Mouse (Mus musculus) forebrain, embryonic 15.5 days (tissue): Measurements from ENCODE around the gene Fsd1. TPM values are rescaled to one million over a fixed set of nuclear protein-coding genes. Genes with fewer than 3 reads are reported as not detected.
A peak's percentile ranks its signal among the peaks of the same experiment; 100 is the strongest.

Source experiments
- ATAC-seq: fragments of 200-750 bp; cut with Nextera tagmentation; replicated peaks from 2 replicates; pipeline ENCODE4 v1.8.0; 2017; ENCODE audit warnings: mild to moderate bottlenecking, moderate TSS enrichment, moderate library complexity
- H3K27ac ChIP-seq: fragments of 300-500 bp; sonication (generic); replicated peaks from 2 replicates; pipeline ENCODE4 v1.5.1; 2015; ENCODE audit warnings: mild to moderate bottlenecking, inconsistent platforms
- H3K27me3 ChIP-seq: fragments of 300-500 bp; sonication (generic); 2 replicates; pipeline ENCODE4 v1.6.1; 2015; ENCODE audit warnings: inconsistent platforms
- H3K36me3 ChIP-seq: fragments of 300-500 bp; sonication (generic); 2 replicates; pipeline ENCODE4 v1.6.1; 2015; ENCODE audit warnings: mild to moderate bottlenecking, inconsistent platforms
- H3K4me1 ChIP-seq: fragments of 300-500 bp; sonication (generic); 2 replicates; pipeline ENCODE4 v1.6.1; 2015; ENCODE audit warnings: inconsistent platforms
- H3K4me2 ChIP-seq: fragments of 300-500 bp; sonication (generic); replicated peaks from 2 replicates; pipeline ENCODE4 v1.6.1; 2015; ENCODE audit warnings: mild to moderate bottlenecking, inconsistent platforms
- H3K4me3 ChIP-seq: fragments of 300-500 bp; sonication (generic); 2 replicates; pipeline ENCODE4 v1.5.1; 2015; ENCODE audit warnings: mild to moderate bottlenecking, inconsistent platforms
- H3K9ac ChIP-seq: fragments of 300-500 bp; sonication (generic); replicated peaks from 2 replicates; pipeline ENCODE4 v1.6.1; 2015; ENCODE audit warnings: mild to moderate bottlenecking, inconsistent platforms
- H3K9me3 ChIP-seq: fragments of 300-500 bp; sonication (generic); 2 replicates; pipeline ENCODE4 v1.6.1; 2016; ENCODE audit warnings: inconsistent platforms
- WGBS: fragments of 180-500 bp; shearing (Covaris S2); methylation state at CpG from one replicate; pipeline ENCODE4 v1.1.7; 2015; ENCODE audit warnings: mixed read lengths; 5-methylcytosine and 5-hydroxymethylcytosine counted together
- polyA plus RNA-seq: library from polyadenylated mRNA; unstranded; fragments of >200 nt; fragmentation: Nextera tagmentation; extraction: Ambion mirVana; gene quantifications from 2 replicates; pipeline ENCODE4 v1.2.1, GENCODE M21; 2015

Fsd1 gene
- polyA plus RNA-seq, 1 experiment from 2014 or later, result 127 TPM

DNA sequence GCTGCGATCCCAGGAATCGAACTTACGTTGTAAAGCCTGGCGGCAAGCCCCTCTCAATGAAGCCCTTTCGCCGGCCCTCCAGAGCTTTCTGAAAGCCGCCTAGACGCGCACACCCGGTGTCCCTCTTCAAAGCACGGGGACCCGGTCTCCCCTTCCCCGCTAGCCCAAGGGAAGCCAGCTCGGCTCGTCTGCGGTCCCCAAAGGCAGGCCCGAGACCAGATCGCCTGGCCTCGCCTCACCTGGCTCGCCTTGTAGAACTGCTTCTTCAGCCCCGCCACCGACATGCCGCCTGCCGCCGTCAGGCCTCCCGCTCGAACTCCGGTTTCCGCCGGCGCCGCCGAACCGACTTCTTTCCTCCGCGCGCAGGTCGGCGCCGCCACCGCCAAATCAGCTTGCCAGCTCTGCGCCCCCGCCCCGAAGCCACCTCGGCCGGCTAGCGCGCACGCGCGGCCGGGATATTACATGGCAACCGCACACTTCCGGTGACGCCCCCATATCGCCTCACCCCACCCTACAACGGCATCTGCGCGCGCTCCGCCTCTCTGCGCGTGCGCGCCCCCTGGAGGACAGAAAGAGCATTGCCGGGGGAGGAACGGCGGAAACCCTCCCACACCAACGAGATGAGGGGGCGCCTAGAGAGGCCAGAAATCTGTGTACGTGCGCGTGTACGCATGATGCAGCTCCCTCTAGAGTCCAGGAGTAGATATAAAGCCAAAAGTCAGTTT lies 50.0 kb downstream of the Fsd1 start, which contains the start of gene Sh3gl1:
Gene Sh3gl1 (minus strand): TSS at position 460 of the 725 bp plus-strand sequence.
- Histone ChIP-seq H3K9ac (peak within 1 kb of the TSS; percentile 87), H3K27ac (peak within 1 kb of the TSS; percentile 94), H3K36me3 (peaks cover 12% of the 10 kb centered on the region), H3K4me2 (peak within 1 kb of the TSS; percentile 59), H3K4me3 (peak within 1 kb of the TSS; percentile 98), H3K27me3 (no peaks in the 10 kb centered on the region), H3K9me3 (no peaks in the 10 kb centered on the region), H3K4me1 (peaks cover 38% of the 10 kb centered on the region)
- under 1% methylated on average over 71 of the region's 74 CpGs for WGBS
- peak; percentile 88 for ATAC-seq

DNA sequence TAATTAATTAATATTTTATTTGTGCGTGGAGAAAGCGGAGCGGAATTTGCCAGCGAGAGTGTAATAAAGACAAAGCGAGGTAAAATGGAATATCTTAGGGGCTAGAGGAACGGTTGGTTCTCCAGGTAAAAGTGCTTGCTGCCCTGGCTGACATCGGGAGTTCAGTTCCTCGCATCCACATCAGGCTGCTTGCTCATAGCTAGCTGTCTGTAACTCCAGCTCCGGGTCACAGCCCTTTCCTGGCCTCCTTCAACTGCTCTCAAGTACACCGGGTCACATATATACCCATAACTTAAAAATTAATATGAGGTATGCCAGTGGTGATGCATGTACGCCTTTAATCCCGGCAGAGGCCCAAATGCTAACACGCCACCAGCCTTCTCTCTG lies 50.6 kb downstream of the Fsd1 start:
- Histone ChIP-seq H3K4me1 (peaks cover 44% of the 10 kb centered on the region), H3K27me3 (no peaks in the 10 kb centered on the region), H3K9ac (0 out of 2 replicates have a peak overlapping the region, but pooled peaks have one; percentile 87), H3K4me3 (peak overlapping the region; percentile 98), H3K9me3 (no peaks in the 10 kb centered on the region), H3K27ac (peak overlapping the region; percentile 94; the same call in 1 of the 2 replicates), H3K36me3 (peaks cover 12% of the 10 kb centered on the region), H3K4me2 (peak overlapping the region; percentile 34)
- 39% methylated on average over 13 of the region's 13 CpGs for WGBS
- peak; percentile 35 for ATAC-seq

DNA sequence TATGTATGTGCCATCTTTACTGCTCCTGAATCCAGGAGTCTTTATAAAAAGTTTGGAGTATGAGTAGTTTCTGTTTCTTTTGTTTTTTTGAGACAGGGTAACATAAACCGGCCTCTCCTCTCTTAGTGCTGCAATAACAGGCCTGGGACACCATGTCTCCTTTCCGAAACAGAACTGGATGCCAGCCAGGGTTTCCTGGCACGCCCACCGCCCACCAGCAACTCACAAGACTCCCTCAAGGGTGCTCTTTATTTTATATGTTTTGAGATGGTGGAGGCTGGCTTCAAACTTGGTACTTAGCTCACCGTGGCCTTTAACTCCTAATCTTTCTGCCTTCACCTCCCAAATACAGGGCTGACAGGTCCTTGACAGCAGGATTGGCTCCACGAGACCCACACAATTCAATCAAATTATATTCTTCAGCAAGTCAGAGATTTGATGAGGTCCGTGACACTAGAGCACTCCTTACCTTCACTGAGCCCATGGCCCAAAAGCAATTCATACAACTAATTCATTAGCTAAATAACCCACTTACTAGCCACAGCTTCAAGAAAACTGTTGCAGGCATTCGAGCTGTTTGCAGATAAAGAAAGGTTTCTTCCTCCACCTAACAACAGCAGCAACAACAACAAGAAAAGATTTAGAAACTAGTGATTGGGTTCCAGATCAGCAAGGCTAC lies 52.4 kb downstream of the Fsd1 start:
- 77% methylated on average over 8 of the region's 8 CpGs for WGBS
- H3K4me3 ChIP-seq, result no peak overlapping the region

DNA sequence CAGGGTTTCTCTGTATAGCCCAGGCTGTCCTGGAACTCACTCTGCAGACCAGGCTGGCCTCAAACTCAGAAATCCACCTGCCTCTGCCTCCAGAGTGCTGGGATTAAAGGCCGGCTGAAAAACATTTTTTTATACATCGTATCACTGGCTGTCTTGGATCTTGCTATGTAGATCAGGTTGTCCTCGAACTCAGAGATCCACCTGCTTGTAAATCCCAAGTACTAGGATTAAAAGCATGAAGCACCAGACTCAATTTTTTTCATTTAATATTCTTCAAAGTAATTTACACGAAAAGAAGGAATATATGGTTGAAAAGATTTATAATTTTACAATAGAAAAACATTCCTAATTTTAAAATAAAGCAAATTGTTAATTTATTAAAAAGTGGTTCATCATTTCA lies 53.0 kb downstream of the Fsd1 start:
- Histone ChIP-seq H3K36me3 (peaks cover 4% of the 10 kb centered on the region; the same call in 1 of the 2 replicates), H3K4me1 (peaks cover 36% of the 10 kb centered on the region), H3K27ac (peak overlapping the region; percentile 63), H3K4me3 (peak overlapping the region; percentile 75; the same call in 1 of the 2 replicates), H3K9me3 (no peaks in the 10 kb centered on the region), H3K27me3 (no peaks in the 10 kb centered on the region), H3K9ac (no peak overlapping the region), H3K4me2 (peak overlapping the region; percentile 38)
- 83% methylated on average over 4 of the region's 4 CpGs for WGBS
- ATAC-seq, result no peak

More for the DNA sequence above, 52.4 kb downstream of the Fsd1 start:
- no peak for ATAC-seq
- no peak overlapping the region for H3K4me2 ChIP-seq
- peaks cover 7% of the 10 kb centered on the region for H3K36me3 ChIP-seq
- H3K9me3 ChIP-seq, result no peaks in the 10 kb centered on the region
- no peak overlapping the region for H3K27ac ChIP-seq
- no peaks in the 10 kb centered on the region for H3K27me3 ChIP-seq
- H3K9ac ChIP-seq, result no peak overlapping the region
- H3K4me1 ChIP-seq, result peaks cover 36% of the 10 kb centered on the region

DNA sequence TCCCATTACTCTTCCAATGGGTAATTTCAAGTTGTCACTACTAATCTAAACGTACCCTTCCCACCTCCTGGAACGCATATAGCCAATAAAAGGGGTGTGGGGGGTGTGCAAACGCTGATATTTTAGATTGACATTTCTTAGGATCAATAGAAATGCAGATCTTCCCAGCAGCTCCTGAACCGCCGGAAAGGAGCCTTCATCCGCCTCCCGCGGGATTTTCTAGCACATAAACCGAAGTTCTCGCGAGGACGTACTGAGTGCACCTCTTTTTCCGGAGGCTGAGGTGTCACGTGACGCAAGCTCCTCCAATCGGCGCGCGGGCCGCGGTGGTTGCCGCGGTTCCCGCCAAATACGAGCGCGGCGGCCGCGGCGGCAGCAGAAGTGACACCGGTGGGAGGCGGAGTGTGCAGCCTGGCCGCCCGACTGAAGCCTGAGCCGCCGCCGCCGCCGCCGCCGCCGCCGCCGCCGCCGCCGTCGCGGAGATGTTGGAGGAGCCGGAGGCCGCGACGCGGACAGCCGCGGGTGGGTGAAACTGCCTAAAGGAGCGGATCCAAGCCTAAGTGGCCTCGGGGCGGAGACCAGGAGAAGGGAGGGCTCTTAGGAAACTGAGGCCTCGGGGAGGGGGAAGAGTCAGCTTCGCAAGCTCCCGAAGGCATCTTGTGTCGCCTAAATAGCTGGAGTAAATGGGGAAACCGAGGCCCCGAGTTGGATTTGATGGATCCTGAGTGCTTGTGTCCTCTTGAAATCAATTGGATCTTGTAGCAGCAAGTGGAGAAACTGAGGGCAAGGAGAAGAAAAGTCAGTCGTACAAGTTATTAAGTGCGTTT lies 53.9 kb downstream of the Fsd1 start, which contains the start of gene Chaf1a:
Gene Chaf1a (plus strand): TSS at position 410 of the 827 bp plus-strand sequence.
- Histone ChIP-seq H3K9ac (peak within 1 kb of the TSS; percentile 72), H3K9me3 (no peaks in the 10 kb centered on the region), H3K4me1 (peaks cover 28% of the 10 kb centered on the region), H3K36me3 (no peaks in the 10 kb centered on the region), H3K27ac (peak within 1 kb of the TSS; percentile 63), H3K27me3 (no peaks in the 10 kb centered on the region), H3K4me3 (peak within 1 kb of the TSS; percentile 75), H3K4me2 (peak within 1 kb of the TSS; percentile 89)
- under 1% methylated on average over 68 of the region's 68 CpGs for WGBS
- peak; percentile 86 for ATAC-seq

DNA sequence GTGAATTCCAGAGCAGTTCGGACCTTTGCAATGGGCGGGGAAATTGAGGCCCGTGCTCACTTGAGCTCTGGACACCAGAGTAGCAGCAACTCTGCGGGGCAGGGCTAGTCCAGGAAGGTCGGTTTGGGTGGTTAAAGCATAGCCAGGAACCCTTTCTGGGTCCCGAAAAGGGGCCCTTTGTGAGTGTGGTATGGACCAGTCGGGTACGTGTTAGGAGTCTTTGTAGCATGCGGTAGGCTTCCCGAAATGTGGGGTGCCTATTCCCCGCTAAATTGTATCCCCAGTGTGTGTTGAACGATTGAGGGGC lies 54.5 kb downstream of the Fsd1 start:
- H3K9me3 ChIP-seq, result no peaks in the 10 kb centered on the region
- no peaks in the 10 kb centered on the region for H3K27me3 ChIP-seq
- H3K36me3 ChIP-seq, result no peaks in the 10 kb centered on the region
- under 1% methylated on average over 12 of the region's 12 CpGs for WGBS
- ATAC-seq, result no peak
- H3K4me1 ChIP-seq, result peaks cover 23% of the 10 kb centered on the region
- H3K9ac ChIP-seq, result peak overlapping the region; percentile 72
- peak overlapping the region; percentile 75 for H3K4me3 ChIP-seq
- no peak overlapping the region; the same call in 1 of the 2 replicates for H3K27ac ChIP-seq
- peak overlapping the region; percentile 89 for H3K4me2 ChIP-seq

Other genes with a start within 250 kb of the Fsd1 start
- gene Adgre4, start 236.5 kb upstream of the Fsd1 start, polyA plus RNA-seq, result 0.09 and 0.13 TPM in 2 replicates
- 11.4 and 13.1 TPM in 2 replicates for gene Zfp119a, start 107.6 kb upstream of the Fsd1 start, polyA plus RNA-seq
- gene Zfp959, start 94.4 kb upstream of the Fsd1 start, polyA plus RNA-seq, result 16.5 and 16.7 TPM in 2 replicates
- 6.9 and 7.9 TPM in 2 replicates for gene Zfp119b, start 37.0 kb upstream of the Fsd1 start, polyA plus RNA-seq
- gene Ebi3, start 33.9 kb upstream of the Fsd1 start, polyA plus RNA-seq, result 3.1 and 3.9 TPM in 2 replicates
- 25.2 and 27.8 TPM in 2 replicates for gene Yju2, start 27.4 kb upstream of the Fsd1 start, polyA plus RNA-seq
- 118 and 121 TPM in 2 replicates for gene Shd, start 16.0 kb upstream of the Fsd1 start, polyA plus RNA-seq
- 4.9 and 5.5 TPM in 2 replicates for gene Stap2, start 19.1 kb downstream of the Fsd1 start, polyA plus RNA-seq
- 190 and 191 TPM in 2 replicates for gene Mpnd, start 19.2 kb downstream of the Fsd1 start, polyA plus RNA-seq
- gene Sh3gl1, start 50.1 kb downstream of the Fsd1 start, polyA plus RNA-seq, result 120 and 122 TPM in 2 replicates
- gene Chaf1a, start 53.9 kb downstream of the Fsd1 start, polyA plus RNA-seq, result 10.8 and 14.3 TPM in 2 replicates
- gene Ubxn6, start 88.5 kb downstream of the Fsd1 start, polyA plus RNA-seq, result 81.1 and 89.5 TPM in 2 replicates
- gene Hdgfl2, start 93.1 kb downstream of the Fsd1 start, polyA plus RNA-seq, result 144 and 167 TPM in 2 replicates
- 0.11 TPM in 2 replicates for gene Plin4, start 123.3 kb downstream of the Fsd1 start, polyA plus RNA-seq
- 0.69 and 0.74 TPM in 2 replicates for gene Plin5, start 131.1 kb downstream of the Fsd1 start, polyA plus RNA-seq
- 0.13 and 0.19 TPM in 2 replicates for gene Lrg1, start 135.5 kb downstream of the Fsd1 start, polyA plus RNA-seq
- 13.6 and 14.2 TPM in 2 replicates for gene Sema6b, start 153.8 kb downstream of the Fsd1 start, polyA plus RNA-seq
- gene Tnfaip8l1, start 176.0 kb downstream of the Fsd1 start, polyA plus RNA-seq, result 9.0 and 10.0 TPM in 2 replicates
- 59.7 and 63.2 TPM in 2 replicates for gene Mydgf, start 197.4 kb downstream of the Fsd1 start, polyA plus RNA-seq
- gene Dpp9, start 232.4 kb downstream of the Fsd1 start, polyA plus RNA-seq, result 30.7 and 31.2 TPM in 2 replicates